Mouse (Mus musculus): ENCODE data around the gene Fam178b. TPM values are rescaled to one million over a fixed set of nuclear protein-coding genes. Genes with fewer than 3 reads are reported as not detected.
A peak's percentile ranks its signal among the peaks of the same experiment; 100 is the strongest.

The Fam178b gene
- polyA plus RNA-seq, 1 experiment: 0.08 TPM

- TF ChIP-seq USF1 (IDR thresholded peaks at IDR 0.05; ENCODE audit: low read depth) (no peak), FOSL1 (IDR thresholded peaks at IDR 0.05; ENCODE audit: insufficient read depth, low read length, poor library complexity, severe bottlenecking) (no peak), MYOG (IDR thresholded peaks at IDR 0.05; ENCODE audit: control insufficient read depth, extremely low read depth, insufficient read length) (no peak), MYOD1 (IDR thresholded peaks at IDR 0.05; ENCODE audit: control insufficient read depth, insufficient read length, low read depth) (no peak), CTCF (IDR thresholded peaks at IDR 0.05; ENCODE audit: control insufficient read depth, insufficient read depth, insufficient read length) (no peak), CEBPB (IDR thresholded peaks at IDR 0.05; ENCODE audit: low read depth) (no peak), MAX (IDR thresholded peaks at IDR 0.05) (no peak)
- no peak overlapping the region for H3ac ChIP-seq (ENCODE audit: control insufficient read depth, insufficient read length, low read depth)
- H3K79me3 ChIP-seq (ENCODE audit: low read depth): no peaks in the 10 kb centered on the region
- H3K79me2 ChIP-seq (ENCODE audit: control insufficient read depth, insufficient read depth): no peaks in the 10 kb centered on the region
- H3K4me3 ChIP-seq (ENCODE audit: insufficient read depth, poor library complexity, severe bottlenecking): no peak overlapping the region
- H3K27me3 ChIP-seq (ENCODE audit: control insufficient read depth, insufficient read depth, insufficient read length): no peaks in the 10 kb centered on the region
- no peaks in the 10 kb centered on the region for H3K36me3 ChIP-seq (ENCODE audit: control insufficient read depth, insufficient read depth)
These were observed 113.2 kb downstream of the Fam178b start for GRCm38 (mm10) chr1:36569694-36570276.

GRCm38 (mm10) chr1:36568776-36569175, 114.2 kb downstream of the Fam178b start:
- no peak overlapping the region for H3K4me3 ChIP-seq (ENCODE audit: insufficient read depth, poor library complexity, severe bottlenecking)

GRCm38 (mm10) chr1:36567818-36568603, 115.0 kb downstream of the Fam178b start:
- H3K36me3 ChIP-seq (ENCODE audit: control insufficient read depth, insufficient read depth): no peaks in the 10 kb centered on the region
- no peak overlapping the region for H3ac ChIP-seq (ENCODE audit: control insufficient read depth, insufficient read length, low read depth)
- no peaks in the 10 kb centered on the region for H3K79me3 ChIP-seq (ENCODE audit: low read depth)
- H3K4me3 ChIP-seq (ENCODE audit: insufficient read depth, poor library complexity, severe bottlenecking): no peak overlapping the region
- no peaks in the 10 kb centered on the region for H3K79me2 ChIP-seq (ENCODE audit: control insufficient read depth, insufficient read depth)
- H3K27me3 ChIP-seq (ENCODE audit: control insufficient read depth, insufficient read depth, insufficient read length): no peaks in the 10 kb centered on the region
- no peak for TF ChIP-seq MYOG (IDR thresholded peaks at IDR 0.05; ENCODE audit: control insufficient read depth, extremely low read depth, insufficient read length)
- TF ChIP-seq USF1 (IDR thresholded peaks at IDR 0.05; ENCODE audit: low read depth): no peak
- no peak for TF ChIP-seq MAX (IDR thresholded peaks at IDR 0.05)

More at GRCm38 (mm10) chr1:36568776-36569175, 114.2 kb downstream of the Fam178b start:
- H3K27me3 ChIP-seq (ENCODE audit: control insufficient read depth, insufficient read depth, insufficient read length): no peaks in the 10 kb centered on the region
- TF ChIP-seq FOSL1 (IDR thresholded peaks at IDR 0.05; ENCODE audit: insufficient read depth, low read length, poor library complexity, severe bottlenecking): no peak
- no peak for TF ChIP-seq MYOG (IDR thresholded peaks at IDR 0.05; ENCODE audit: control insufficient read depth, extremely low read depth, insufficient read length)
- H3K79me2 ChIP-seq (ENCODE audit: control insufficient read depth, insufficient read depth): no peaks in the 10 kb centered on the region
- H3ac ChIP-seq (ENCODE audit: control insufficient read depth, insufficient read length, low read depth): no peak overlapping the region
- no peaks in the 10 kb centered on the region for H3K79me3 ChIP-seq (ENCODE audit: low read depth)
- H3K36me3 ChIP-seq (ENCODE audit: control insufficient read depth, insufficient read depth): no peaks in the 10 kb centered on the region

- no peaks in the 10 kb centered on the region for H3K79me3 ChIP-seq (ENCODE audit: low read depth)
- H3ac ChIP-seq (ENCODE audit: control insufficient read depth, insufficient read length, low read depth): no peak overlapping the region
- H3K36me3 ChIP-seq (ENCODE audit: control insufficient read depth, insufficient read depth): no peaks in the 10 kb centered on the region
- H3K4me3 ChIP-seq (ENCODE audit: insufficient read depth, poor library complexity, severe bottlenecking): no peak overlapping the region
- no peaks in the 10 kb centered on the region for H3K79me2 ChIP-seq (ENCODE audit: control insufficient read depth, insufficient read depth)
- H3K27me3 ChIP-seq (ENCODE audit: control insufficient read depth, insufficient read depth, insufficient read length): no peaks in the 10 kb centered on the region
- TF ChIP-seq MAX (IDR thresholded peaks at IDR 0.05) (no peak), MYOG (IDR thresholded peaks at IDR 0.05; ENCODE audit: control insufficient read depth, extremely low read depth, insufficient read length) (no peak)
These were observed 116.6 kb downstream of the Fam178b start for GRCm38 (mm10) chr1:36566425-36566824.

- Histone ChIP-seq H3K4me3 (ENCODE audit: insufficient read depth, poor library complexity, severe bottlenecking) (no peak overlapping the region), H3K36me3 (ENCODE audit: control insufficient read depth, insufficient read depth) (no peaks in the 10 kb centered on the region), H3K79me2 (ENCODE audit: control insufficient read depth, insufficient read depth) (no peaks in the 10 kb centered on the region), H3K79me3 (ENCODE audit: low read depth) (no peaks in the 10 kb centered on the region), H3K27me3 (ENCODE audit: control insufficient read depth, insufficient read depth, insufficient read length) (no peaks in the 10 kb centered on the region), H3ac (ENCODE audit: control insufficient read depth, insufficient read length, low read depth) (no peak overlapping the region)
- TF ChIP-seq CTCF (IDR thresholded peaks at IDR 0.05; ENCODE audit: control insufficient read depth, insufficient read depth, insufficient read length) (no peak), MYOD1 (IDR thresholded peaks at IDR 0.05; ENCODE audit: control insufficient read depth, insufficient read length, low read depth) (peak; percentile 74)
These were observed 118.9 kb downstream of the Fam178b start for GRCm38 (mm10) chr1:36564101-36564500.

GRCm38 (mm10) chr1:36563632-36564031, 119.4 kb downstream of the Fam178b start:
- Histone ChIP-seq H3K27me3 (ENCODE audit: control insufficient read depth, insufficient read depth, insufficient read length) (no peaks in the 10 kb centered on the region), H3K4me3 (ENCODE audit: insufficient read depth, poor library complexity, severe bottlenecking) (no peak overlapping the region), H3K79me2 (ENCODE audit: control insufficient read depth, insufficient read depth) (no peaks in the 10 kb centered on the region), H3K36me3 (ENCODE audit: control insufficient read depth, insufficient read depth) (no peaks in the 10 kb centered on the region), H3K79me3 (ENCODE audit: low read depth) (no peaks in the 10 kb centered on the region), H3ac (ENCODE audit: control insufficient read depth, insufficient read length, low read depth) (no peak overlapping the region)
- TF ChIP-seq MYOG (IDR thresholded peaks at IDR 0.05; ENCODE audit: control insufficient read depth, extremely low read depth, insufficient read length) (no peak), CTCF (IDR thresholded peaks at IDR 0.05; ENCODE audit: control insufficient read depth, insufficient read depth, insufficient read length) (no peak), USF1 (IDR thresholded peaks at IDR 0.05; ENCODE audit: low read depth) (no peak), CEBPB (IDR thresholded peaks at IDR 0.05; ENCODE audit: low read depth) (no peak)

Measured in C2C12 (cell line).